Mouse (Mus musculus) cortical plate, adult 2 months (tissue): ENCODE measurements around the gene Pawr.

Experiments
- CTCF ChIP-seq: fragments of 200-500 bp; IDR thresholded peaks from 2 replicates; pipeline ENCODE4 v1.5.1; 2011; ENCODE audit warnings: mild to moderate bottlenecking, control low read depth, low read length; ENCODE audit not compliant: insufficient read depth; ENCODE audit errors: extremely low read depth
- POLR2A ChIP-seq: fragments of 200-500 bp; IDR thresholded peaks from 2 replicates; pipeline ENCODE4 v1.6.1; 2011; ENCODE audit warnings: mild to moderate bottlenecking, low read length, control low read depth; ENCODE audit not compliant: insufficient read depth; ENCODE audit errors: extremely low read depth

DNA sequence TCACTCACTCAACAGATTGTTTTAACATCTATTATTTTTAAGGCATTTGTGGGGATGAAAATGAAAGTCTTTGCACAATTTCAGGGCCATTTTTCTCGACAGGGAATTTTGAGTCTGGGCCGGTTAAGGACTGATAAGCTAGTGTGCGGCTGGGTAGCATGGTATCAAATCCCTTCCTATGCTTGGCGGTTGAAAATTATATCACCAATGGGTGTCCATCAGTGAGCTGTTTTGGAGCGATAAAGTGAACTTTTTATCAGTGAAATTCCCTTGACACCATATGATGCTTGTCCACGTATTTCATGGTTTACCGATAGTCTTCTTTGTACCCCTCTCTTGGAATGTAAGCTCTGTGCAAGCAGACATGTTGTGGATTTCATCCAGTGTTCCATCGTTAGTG lies 17.5 kb upstream of the Pawr start:
- TF ChIP-seq POLR2A (no peak), CTCF (no peak)
